ENCODE assay signal across 19 mouse cellular contexts in genomic region chr9:119484420-119484819, GRCm38 (mm10). TPM values are rescaled to one million over a fixed set of nuclear protein-coding genes. Genes with fewer than 3 reads are reported as not detected.
A peak's percentile ranks its signal among the peaks of the same experiment; 100 is the strongest.
DNase-seq lines count a peak whose midpoint lies in the region; ATAC-seq and TF ChIP-seq lines count a peak whose summit lies in the region.
"Had no signal": no experiment of that assay in that cellular context is flagged by ENCODE, and none has a peak within 500 bp of the region (broad histone marks: within the 10 kb centered on the region; RNA-seq: fewer than 3 reads in every experiment).

No protein-coding gene starts in this region.

- peaks cover 6% of the 10 kb centered on the region; the same call in 1 of the 2 replicates for H3K4me1 ChIP-seq in heart, adult 2 months (ENCODE audit: control insufficient read depth, insufficient read depth, low read length)
- peaks cover 6% of the 10 kb centered on the region for H3K4me1 ChIP-seq in heart, embryonic 12.5 days (replicated peaks)
- 0 out of 2 replicates have a peak, but pooled peaks cover 4% of the 10 kb centered on the region for H3K4me1 ChIP-seq in kidney, embryonic 14.5 days (ENCODE audit: control insufficient read depth, insufficient read depth, low read length)
- peaks cover 39% of the 10 kb centered on the region for H3K4me1 ChIP-seq in thymus, adult 2 months (replicated peaks; ENCODE audit: control insufficient read depth, insufficient read depth, low read length)
- H3K4me1 ChIP-seq: megakaryocyte, embryonic 14.5 days had no signal

- no peaks in the 10 kb centered on the region for H3K27me3 ChIP-seq in heart, adult 2 months (ENCODE audit: control insufficient read depth, insufficient read depth, low read length)
- no peaks in the 10 kb centered on the region for H3K27me3 ChIP-seq in heart, embryonic 12.5 days (replicated peaks)
- no peaks in the 10 kb centered on the region for H3K27me3 ChIP-seq in kidney, embryonic 14.5 days (ENCODE audit: control insufficient read depth, insufficient read depth, low read length)
- H3K27me3 ChIP-seq in thymus, adult 2 months (ENCODE audit: control insufficient read depth, insufficient read depth, low read length), result no peaks in the 10 kb centered on the region
- H3K27me3 ChIP-seq: Patski had no signal

- 0 out of 2 replicates have a peak, but pooled peaks have one; percentile 21 for TF ChIP-seq EP300 in heart, adult 2 months (IDR thresholded peaks at IDR 0.05; ENCODE audit: insufficient read depth, low read depth, low read length)

- no peak for TF ChIP-seq CTCF in heart, adult 2 months (IDR thresholded peaks at IDR 0.05)
- no peak for TF ChIP-seq CTCF in thymus, adult 2 months (IDR thresholded peaks at IDR 0.05; ENCODE audit: borderline replicate concordance, control insufficient read depth, extremely low read depth, insufficient read depth, low read length, poor library complexity)

- H3K9me3 ChIP-seq in heart, embryonic 12.5 days (replicated peaks), result no peaks in the 10 kb centered on the region
- H3K9me3 ChIP-seq in kidney, embryonic 14.5 days (ENCODE audit: control insufficient read depth, low read length), result no peaks in the 10 kb centered on the region
- H3K9me3 ChIP-seq: heart, embryonic 13.5 days; megakaryocyte, embryonic 14.5 days had no signal

- no peak overlapping the region for H3K4me2 ChIP-seq in heart, embryonic 12.5 days
- H3K4me2 ChIP-seq in kidney, embryonic 14.5 days (replicated peaks; ENCODE audit: low read depth, low read length), result no peak overlapping the region
- H3K4me2 ChIP-seq: heart, embryonic 13.5 days; liver, embryonic 11.5 days had no signal

- peak overlapping the region; percentile 75 for H3K27ac ChIP-seq in heart, adult 2 months
- no peak overlapping the region for H3K27ac ChIP-seq in heart, embryonic 12.5 days (ENCODE audit: poor library complexity, severe bottlenecking)
- no peak overlapping the region for H3K27ac ChIP-seq in kidney, embryonic 14.5 days (ENCODE audit: low read depth, low read length)
- peak overlapping the region; percentile 41; the same call in 1 of the 2 replicates for H3K27ac ChIP-seq in thymus, adult 2 months (ENCODE audit: control insufficient read depth, insufficient read depth, low read length)
- H3K27ac ChIP-seq: heart, embryonic 13.5 days; left cerebral cortex, adult 2 months had no signal

- H3K9ac ChIP-seq in heart, adult 2 months (ENCODE audit: low read depth, low read length), result no peak overlapping the region
- H3K9ac ChIP-seq in heart, embryonic 12.5 days, result no peak overlapping the region
- peak overlapping the region; percentile 31; the same call in 1 of the 2 replicates for H3K9ac ChIP-seq in kidney, embryonic 14.5 days (ENCODE audit: low read depth, low read length)
- H3K9ac ChIP-seq: heart, embryonic 13.5 days had no signal

- 42% methylated on average over 9 of the region's 9 CpGs for WGBS in heart, adult 2 months
- WGBS in heart, embryonic 12.5 days, result 63% methylated on average over 9 of the region's 9 CpGs
- WGBS in kidney, embryonic 14.5 days, result 40% methylated on average over 9 of the region's 9 CpGs
- 87% methylated on average over 9 of the region's 9 CpGs for WGBS in thymus, adult 2 months

- no peak for ATAC-seq in heart, embryonic 12.5 days (ENCODE audit: insufficient number of reproducible peaks, low FRiP score)
- ATAC-seq in kidney, embryonic 14.5 days (ENCODE audit: low FRiP score, low TSS enrichment), result peak; percentile 36; the same call in 1 of the 2 replicates
- ATAC-seq: intestine, postnatal 0 days; Patski had no signal

- H3K36me3 ChIP-seq in heart, adult 2 months (ENCODE audit: control insufficient read depth, insufficient read depth, low read length), result no peaks in the 10 kb centered on the region
- H3K36me3 ChIP-seq in heart, embryonic 12.5 days, result peaks cover 21% of the 10 kb centered on the region
- no peaks in the 10 kb centered on the region for H3K36me3 ChIP-seq in kidney, embryonic 14.5 days (ENCODE audit: control insufficient read depth, insufficient read depth, low read length)
- no peaks in the 10 kb centered on the region for H3K36me3 ChIP-seq in thymus, adult 2 months (ENCODE audit: control insufficient read depth, insufficient read depth, low read length)

- H3K79me2 ChIP-seq in heart, adult 2 months (replicated peaks; ENCODE audit: control insufficient read depth, insufficient read depth, low read length), result no peaks in the 10 kb centered on the region

- DNase-seq in adrenal gland, postnatal 10 days, result peak; percentile 25
- no peak for DNase-seq in adrenal gland, postnatal 25 days
- peak in 1 of 2 experiments; percentile 56 for DNase-seq in heart, adult 2 months
- no peak for DNase-seq in kidney, postnatal 14 days
- DNase-seq in thymus, adult 2 months, result no peak
- DNase-seq in thymus, adult 18-20 months, result no peak
- DNase-seq: adrenal gland, adult 8-10 months; cerebellum, adult 9-11 months; left cerebral cortex, postnatal 4 days; lung, adult 18-20 months; right cerebral cortex, postnatal 25 days had no signal

- no peak overlapping the region for H3K4me3 ChIP-seq in heart, adult 2 months
- H3K4me3 ChIP-seq in heart, embryonic 12.5 days, result no peak overlapping the region
- no peak overlapping the region for H3K4me3 ChIP-seq in kidney, embryonic 14.5 days (ENCODE audit: low read length)
- no peak overlapping the region for H3K4me3 ChIP-seq in thymus, adult 2 months (ENCODE audit: control insufficient read depth, insufficient read depth, low read length)
- H3K4me3 ChIP-seq: heart, embryonic 13.5 days; left cerebral cortex, adult 2 months; megakaryocyte, embryonic 14.5 days had no signal

- TF ChIP-seq POLR2A in heart, adult 2 months (IDR thresholded peaks at IDR 0.05; ENCODE audit: insufficient read depth, low read depth, low read length), result no peak
- TF ChIP-seq POLR2A in thymus, adult 2 months (IDR thresholded peaks at IDR 0.05; ENCODE audit: control insufficient read depth, extremely low read depth, insufficient read depth, low read length, poor library complexity), result no peak

- intact Hi-C loops in heart, adult 2 months (cut with DNase I), result no loop called here

RNA-seq across cellular contexts. Expression of gene Exog, which starts 39.7 kb away (rescaled TPM):
- total RNA-seq in adrenal gland, postnatal 10 days (2021), result 1 to 10 TPM; 4.1 to 4.9 TPM
- total RNA-seq in adrenal gland, postnatal 25 days (2021), result 4.6 and 5.1 TPM in 2 replicates
- total RNA-seq in heart, adult 2 months (2021), result 1 to 10 TPM; 2.0 to 3.1 TPM
- polyA plus RNA-seq in heart, adult 2 months (2012; rRNA removed), result 1.7 and 2.8 TPM in 2 replicates
- 15.4 and 15.5 TPM in 2 replicates for polyA plus RNA-seq in heart, embryonic 12.5 days (2016; fragmentation: Nextera tagmentation; extraction: Ambion mirVana)
- 21.4 and 27.8 TPM in 2 replicates for polyA plus RNA-seq in kidney, embryonic 14.5 days (2014; fragmentation: Nextera tagmentation; extraction: Ambion mirVana)
- polyA plus RNA-seq in thymus, adult 2 months (2012; rRNA removed), result 9.2 and 9.4 TPM in 2 replicates

Comparison
In these comparisons a context has a peak if more than half of its experiments do, and no peak if none do; other contexts are left out.
1. H3K27ac ChIP-seq: peak in heart, adult 2 months (single experiment) and thymus, adult 2 months (single experiment); none in heart, embryonic 12.5 days (single experiment) and kidney, embryonic 14.5 days (single experiment).